Mouse (Mus musculus): ENCODE measurements around the gene Gm20388. TPM values are rescaled to one million over a fixed set of nuclear protein-coding genes. Genes with fewer than 3 reads are reported as not detected.

Gm20388 gene
- polyA plus RNA-seq, 1 experiment from 2014 or later: not detected

GRCm38 (mm10) chr8:120476711-120477575, 566.3 kb downstream of the Gm20388 start:
- Histone ChIP-seq H3K4me1 (ENCODE audit: control insufficient read depth, insufficient read depth, low read length) (peaks cover 47% of the 10 kb centered on the region), H3K4me2 (no peak overlapping the region), H3K9me3 (ENCODE audit: control insufficient read depth, low read length) (no peaks in the 10 kb centered on the region), H3K27me3 (ENCODE audit: control insufficient read depth, insufficient read depth, low read length) (no peaks in the 10 kb centered on the region), H3K4me3 (ENCODE audit: low read depth, low read length) (no peak overlapping the region), H3K27ac (ENCODE audit: low read depth, low read length) (peak overlapping the region; percentile 76), H3K9ac (ENCODE audit: low read length) (no peak overlapping the region), H3K36me3 (ENCODE audit: control insufficient read depth, insufficient read depth, low read length) (no peaks in the 10 kb centered on the region)
- DNase-seq (ENCODE audit: low spot score, missing footprints): no peak
- peak; percentile 56; the same call in 1 of the 2 replicates for ATAC-seq (ENCODE audit: low FRiP score)
- WGBS: 48% methylated on average over 25 of the region's 25 CpGs

- no peak overlapping the region for H3K27ac ChIP-seq (ENCODE audit: low read depth, low read length)
- H3K36me3 ChIP-seq (ENCODE audit: control insufficient read depth, insufficient read depth, low read length): no peaks in the 10 kb centered on the region
- H3K4me1 ChIP-seq (ENCODE audit: control insufficient read depth, insufficient read depth, low read length): peaks cover 36% of the 10 kb centered on the region
- H3K27me3 ChIP-seq (ENCODE audit: control insufficient read depth, insufficient read depth, low read length): no peaks in the 10 kb centered on the region; the same call in 1 of the 2 replicates
- H3K4me3 ChIP-seq (ENCODE audit: low read depth, low read length): no peak overlapping the region
- H3K9ac ChIP-seq (ENCODE audit: low read length): no peak overlapping the region
- no peaks in the 10 kb centered on the region for H3K9me3 ChIP-seq (ENCODE audit: control insufficient read depth, low read length)
- ATAC-seq (ENCODE audit: low FRiP score) (no peak), DNase-seq (ENCODE audit: low spot score, missing footprints) (no peak)
- no peak overlapping the region for H3K4me2 ChIP-seq
- WGBS: 90% methylated on average over 11 of the region's 11 CpGs
Measured at GRCm38 (mm10) chr8:120478754-120479153, 568.1 kb downstream of the Gm20388 start.

GRCm38 (mm10) chr8:120479691-120480090, 569.0 kb downstream of the Gm20388 start:
- Histone ChIP-seq H3K4me3 (ENCODE audit: low read depth, low read length) (no peak overlapping the region), H3K4me2 (no peak overlapping the region), H3K9ac (ENCODE audit: low read length) (no peak overlapping the region), H3K36me3 (ENCODE audit: control insufficient read depth, insufficient read depth, low read length) (no peaks in the 10 kb centered on the region), H3K4me1 (ENCODE audit: control insufficient read depth, insufficient read depth, low read length) (peaks cover 33% of the 10 kb centered on the region), H3K27ac (ENCODE audit: low read depth, low read length) (no peak overlapping the region), H3K27me3 (ENCODE audit: control insufficient read depth, insufficient read depth, low read length) (no peaks in the 10 kb centered on the region; the same call in 1 of the 2 replicates), H3K9me3 (ENCODE audit: control insufficient read depth, low read length) (no peaks in the 10 kb centered on the region)
- DNase-seq (ENCODE audit: low spot score, missing footprints) (no peak), ATAC-seq (ENCODE audit: low FRiP score) (no peak)
- WGBS: 84% methylated on average over 4 of the region's 4 CpGs

GRCm38 (mm10) chr8:120482015-120482689, 571.5 kb downstream of the Gm20388 start:
- Histone ChIP-seq H3K27me3 (ENCODE audit: control insufficient read depth, insufficient read depth, low read length) (peaks cover 2% of the 10 kb centered on the region), H3K4me3 (ENCODE audit: low read depth, low read length) (no peak overlapping the region), H3K9me3 (ENCODE audit: control insufficient read depth, low read length) (no peaks in the 10 kb centered on the region), H3K4me2 (no peak overlapping the region), H3K4me1 (ENCODE audit: control insufficient read depth, insufficient read depth, low read length) (peaks cover 36% of the 10 kb centered on the region), H3K27ac (ENCODE audit: low read depth, low read length) (no peak overlapping the region), H3K36me3 (ENCODE audit: control insufficient read depth, insufficient read depth, low read length) (no peaks in the 10 kb centered on the region), H3K9ac (ENCODE audit: low read length) (no peak overlapping the region)
- 80% methylated on average over 9 of the region's 9 CpGs for WGBS
- ATAC-seq (ENCODE audit: low FRiP score) (no peak), DNase-seq (ENCODE audit: low spot score, missing footprints) (no peak)

GRCm38 (mm10) chr8:120484460-120484859, 573.8 kb downstream of the Gm20388 start:
- Histone ChIP-seq H3K27me3 (ENCODE audit: control insufficient read depth, insufficient read depth, low read length) (peaks cover 2% of the 10 kb centered on the region), H3K27ac (ENCODE audit: low read depth, low read length) (no peak overlapping the region), H3K4me2 (no peak overlapping the region), H3K9ac (ENCODE audit: low read length) (peak overlapping the region; percentile 25; the same call in 1 of the 2 replicates), H3K4me1 (ENCODE audit: control insufficient read depth, insufficient read depth, low read length) (peaks cover 36% of the 10 kb centered on the region), H3K36me3 (ENCODE audit: control insufficient read depth, insufficient read depth, low read length) (no peaks in the 10 kb centered on the region), H3K9me3 (ENCODE audit: control insufficient read depth, low read length) (no peaks in the 10 kb centered on the region), H3K4me3 (ENCODE audit: low read depth, low read length) (no peak overlapping the region)
- no peak for ATAC-seq (ENCODE audit: low FRiP score)
- DNase-seq (ENCODE audit: low spot score, missing footprints): no peak
- 79% methylated on average over 6 of the region's 6 CpGs for WGBS

- no peak overlapping the region for H3K4me2 ChIP-seq
- H3K9me3 ChIP-seq (ENCODE audit: control insufficient read depth, low read length): no peaks in the 10 kb centered on the region
- H3K36me3 ChIP-seq (ENCODE audit: control insufficient read depth, insufficient read depth, low read length): no peaks in the 10 kb centered on the region
- H3K27me3 ChIP-seq (ENCODE audit: control insufficient read depth, insufficient read depth, low read length): peaks cover 4% of the 10 kb centered on the region
- WGBS: 37% methylated on average over 6 of the region's 6 CpGs
- no peak overlapping the region for H3K27ac ChIP-seq (ENCODE audit: low read depth, low read length)
- DNase-seq (ENCODE audit: low spot score, missing footprints) (peak; percentile 83), ATAC-seq (ENCODE audit: low FRiP score) (no peak)
- H3K4me3 ChIP-seq (ENCODE audit: low read depth, low read length): no peak overlapping the region
- H3K9ac ChIP-seq (ENCODE audit: low read length): no peak overlapping the region
- peaks cover 39% of the 10 kb centered on the region for H3K4me1 ChIP-seq (ENCODE audit: control insufficient read depth, insufficient read depth, low read length)
Measured at GRCm38 (mm10) chr8:120485116-120485515, 574.5 kb downstream of the Gm20388 start.

GRCm38 (mm10) chr8:120485551-120486476, 575.2 kb downstream of the Gm20388 start:
- Histone ChIP-seq H3K4me2 (peak overlapping the region; percentile 96), H3K9ac (ENCODE audit: low read length) (peak overlapping the region; percentile 98), H3K27me3 (ENCODE audit: control insufficient read depth, insufficient read depth, low read length) (peaks cover 7% of the 10 kb centered on the region), H3K4me3 (ENCODE audit: low read depth, low read length) (peak overlapping the region; percentile 85; the same call in 1 of the 2 replicates), H3K27ac (ENCODE audit: low read depth, low read length) (peak overlapping the region; percentile 100), H3K36me3 (ENCODE audit: control insufficient read depth, insufficient read depth, low read length) (no peaks in the 10 kb centered on the region), H3K9me3 (ENCODE audit: control insufficient read depth, low read length) (no peaks in the 10 kb centered on the region), H3K4me1 (ENCODE audit: control insufficient read depth, insufficient read depth, low read length) (peaks cover 46% of the 10 kb centered on the region)
- whole genome bisulfite sequencing: 19% methylated on average over 21 of the region's 21 CpGs
- ATAC-seq (ENCODE audit: low FRiP score) (no peak), DNase-seq (ENCODE audit: low spot score, missing footprints) (peak; percentile 89)

GRCm38 (mm10) chr8:120486477-120487376, 576.1 kb downstream of the Gm20388 start:
- H3K36me3 ChIP-seq (ENCODE audit: control insufficient read depth, insufficient read depth, low read length): no peaks in the 10 kb centered on the region
- peaks cover 52% of the 10 kb centered on the region for H3K4me1 ChIP-seq (ENCODE audit: control insufficient read depth, insufficient read depth, low read length)
- peaks cover 15% of the 10 kb centered on the region for H3K27me3 ChIP-seq (ENCODE audit: control insufficient read depth, insufficient read depth, low read length)
- H3K4me3 ChIP-seq (ENCODE audit: low read depth, low read length): peak overlapping the region; percentile 85
- ATAC-seq (ENCODE audit: low FRiP score) (peak; percentile 35), DNase-seq (ENCODE audit: low spot score, missing footprints) (peak; percentile 98)
- H3K27ac ChIP-seq (ENCODE audit: low read depth, low read length): peak overlapping the region; percentile 100
- whole genome bisulfite sequencing: under 1% methylated on average over 49 of the region's 50 CpGs
- peak overlapping the region; percentile 98 for H3K9ac ChIP-seq (ENCODE audit: low read length)
- no peaks in the 10 kb centered on the region for H3K9me3 ChIP-seq (ENCODE audit: control insufficient read depth, low read length)
- peak overlapping the region; percentile 96 for H3K4me2 ChIP-seq

All from midbrain, embryonic 11.5 days (tissue).